Mouse (Mus musculus) cerebellum, postnatal 14 days (tissue): ENCODE data around the gene Igfbp7.
A peak's percentile ranks its signal among the peaks of the same experiment; 100 is the strongest.
"Not testable (repeated sequence)": the region's sequence is repeated elsewhere in the genome, so short reads cannot be mapped to it uniquely, and the experiment has no call there.

Source experiments
- DNase-seq, 2 experiments: peaks; one replicate each; pipeline ENCODE4 v3.0.0; 2021; ENCODE audit warnings: mixed read lengths in 2 of 2

The Igfbp7 gene

GRCm38 (mm10) chr5:77407341-77408298 is at the start of gene Igfbp7:
Igfbp7 (minus strand) TSS chr5:77408041.
- DNase-seq = peak; percentile 70

GRCm38 (mm10) chr5:77452103-77452502 is 44.3 kb upstream of the Igfbp7 start:
- DNase-seq = no peak

- no peak for DNase-seq
Observed at GRCm38 (mm10) chr5:77449531-77449930, 41.7 kb upstream of the Igfbp7 start.

- no peak for DNase-seq
Observed at GRCm38 (mm10) chr5:77445431-77445830, 37.6 kb upstream of the Igfbp7 start.

- no peak for DNase-seq
Observed at GRCm38 (mm10) chr5:77443889-77444573, 36.2 kb upstream of the Igfbp7 start.

GRCm38 (mm10) chr5:77442856-77443623 is 35.2 kb upstream of the Igfbp7 start:
- no peak for DNase-seq

- DNase-seq = no peak
Observed at GRCm38 (mm10) chr5:77436308-77436707, 28.5 kb upstream of the Igfbp7 start.

GRCm38 (mm10) chr5:77434060-77434459 is 26.2 kb upstream of the Igfbp7 start:
- no peak for DNase-seq

GRCm38 (mm10) chr5:77433561-77433960 is 25.7 kb upstream of the Igfbp7 start:
- peak; percentile 22 to 35 for DNase-seq

- DNase-seq = no peak
Observed at GRCm38 (mm10) chr5:77433119-77433518, 25.3 kb upstream of the Igfbp7 start.

GRCm38 (mm10) chr5:77432446-77432845 is 24.6 kb upstream of the Igfbp7 start:
- no peak for DNase-seq

GRCm38 (mm10) chr5:77431068-77431467 is 23.2 kb upstream of the Igfbp7 start:
- DNase-seq = no peak

- no peak for DNase-seq
Observed at GRCm38 (mm10) chr5:77430471-77430870, 22.6 kb upstream of the Igfbp7 start.

- DNase-seq = no peak
Observed at GRCm38 (mm10) chr5:77430049-77430448, 22.2 kb upstream of the Igfbp7 start.

- DNase-seq = peak in 1 of 2 experiments; percentile 3
Observed at GRCm38 (mm10) chr5:77428526-77428925, 20.7 kb upstream of the Igfbp7 start.

GRCm38 (mm10) chr5:77427986-77428385 is 20.1 kb upstream of the Igfbp7 start:
- DNase-seq = no peak

- no peak for DNase-seq
Observed at GRCm38 (mm10) chr5:77425721-77426500, 18.1 kb upstream of the Igfbp7 start.

- DNase-seq = not testable (repeated sequence)
Observed at GRCm38 (mm10) chr5:77419537-77419936, 11.7 kb upstream of the Igfbp7 start.

- DNase-seq = peak in 1 of 2 experiments; percentile 16
Observed at GRCm38 (mm10) chr5:77416058-77416457, 8.2 kb upstream of the Igfbp7 start.

GRCm38 (mm10) chr5:77408530-77408929 is 689 bp upstream of the Igfbp7 start:
- no peak for DNase-seq

- DNase-seq = no peak
Observed at GRCm38 (mm10) chr5:77406371-77406871, 1.4 kb downstream of the Igfbp7 start.
